In genomic region chr3:67369407-67370079, GRCm38 (mm10) we compare ENCODE assay signal across 28 mouse cellular contexts. TPM values are rescaled to one million over a fixed set of nuclear protein-coding genes. Genes with fewer than 3 reads are reported as not detected.
DNase-seq lines count a peak whose midpoint lies in the region; ATAC-seq and TF ChIP-seq lines count a peak whose summit lies in the region.
"Had no signal": no experiment of that assay in that cellular context is flagged by ENCODE, and none has a peak within 500 bp of the region (broad histone marks: within the 10 kb centered on the region; RNA-seq: fewer than 3 reads in every experiment).

No protein-coding gene starts in this region.

- no peak for TF ChIP-seq EP300 in MEL (IDR thresholded peaks at IDR 0.05; ENCODE audit: low read depth in 1 of 2, low read length in 2 of 2)

- intact Hi-C loops in heart, postnatal 14 days (cut with DNase I), result loop anchor here (5.0 kb wide), 2 partner anchors 68 to 213 kb away; partner anchors contain the start of gene Mfsd1

- peaks cover 0 to 4% of the 10 kb centered on the region in 2 experiments for H3K27me3 ChIP-seq in MEL (ENCODE audit: control insufficient read depth in 1 of 2, insufficient read depth in 2 of 2, low read length in 2 of 2)
- H3K27me3 ChIP-seq in forebrain, embryonic 15.5 days, result peaks cover 18% of the 10 kb centered on the region

- DNase-seq in heart, adult 18-20 months, result peak; percentile 33 to 45
- no peak for DNase-seq in heart, postnatal 14 days
- DNase-seq in layer of hippocampus, adult 2 months (ENCODE audit: low spot score in 2 of 2), result no peak
- DNase-seq in layer of hippocampus, adult 8-10 months (ENCODE audit: low spot score in 2 of 2), result no peak
- peak; percentile 32 for DNase-seq in MEL (ENCODE audit: low read depth, low spot score)
- peak; percentile 39 for DNase-seq in induced T-regulatory cell, adult 2 months (ENCODE audit: low read depth)
- DNase-seq: cerebellum, adult 8-10 months; gastrocnemius, postnatal 36 days; kidney, adult 11 months; kidney, postnatal 25 days; thymus, postnatal 14 days had no signal

- ATAC-seq in forebrain, embryonic 15.5 days (replicated peaks), result no peak
- ATAC-seq in activated CD4-positive, CD25-positive, alpha-beta regulatory T cell, adult 4 months, result no peak

- H3K36me3 ChIP-seq in MEL (ENCODE audit: control insufficient read depth in 1 of 2, insufficient read depth in 2 of 2, low read length in 2 of 2), result peaks cover 0 to 5% of the 10 kb centered on the region in 2 experiments; a peak in 2 of 4 replicates
- no peaks in the 10 kb centered on the region for H3K36me3 ChIP-seq in forebrain, embryonic 15.5 days
- H3K36me3 ChIP-seq: forebrain, embryonic 10.5 days; hindbrain, embryonic 13.5 days had no signal

- no peak for TF ChIP-seq POLR2A in MEL (IDR thresholded peaks at IDR 0.05; ENCODE audit: control insufficient read depth in 1 of 2, insufficient read depth in 1 of 2, low read depth in 1 of 2, low read length in 2 of 2, poor library complexity in 1 of 2)

- no peak overlapping the region for H3K4me3 ChIP-seq in layer of hippocampus, adult 2 months
- no peak overlapping the region for H3K4me3 ChIP-seq in MEL (ENCODE audit: control insufficient read depth in 1 of 2, insufficient read depth in 1 of 2, low read depth in 2 of 2, low read length in 2 of 2)
- H3K4me3 ChIP-seq in forebrain, embryonic 15.5 days, result no peak overlapping the region
- H3K4me3 ChIP-seq: forebrain, embryonic 10.5 days; hindbrain, embryonic 13.5 days; myocyte had no signal

- no peaks in the 10 kb centered on the region for H3K79me2 ChIP-seq in MEL (ENCODE audit: control insufficient read depth, insufficient read depth, low read length, poor library complexity)

- H3K9me3 ChIP-seq in MEL (replicated peaks; ENCODE audit: insufficient read depth, low read length), result no peaks in the 10 kb centered on the region
- H3K9me3 ChIP-seq in forebrain, embryonic 15.5 days, result no peaks in the 10 kb centered on the region
- H3K9me3 ChIP-seq: forebrain, embryonic 10.5 days; hindbrain, embryonic 13.5 days had no signal

- TF ChIP-seq CTCF in layer of hippocampus, adult 2 months (conservative IDR thresholded peaks at IDR 0.05), result peak; percentile 26; the same call in 1 of the 2 replicates
- peak in 1 of 3 experiments; percentile 19; a peak in 1 of 6 replicates for TF ChIP-seq CTCF in MEL (IDR thresholded peaks at IDR 0.05 in 2 of 3, conservative IDR thresholded peaks at IDR 0.05 in 1 of 3; ENCODE audit: control insufficient read depth in 1 of 3, insufficient read depth in 1 of 3, low read depth in 2 of 3, low read length in 3 of 3, poor library complexity in 1 of 3, severe bottlenecking in 1 of 3)

- TF ChIP-seq RAD21 in MEL (IDR thresholded peaks at IDR 0.05; ENCODE audit: low read depth, low read length), result no peak

- H3K4me2 ChIP-seq in forebrain, embryonic 15.5 days (replicated peaks), result no peak overlapping the region
- H3K4me2 ChIP-seq: hindbrain, embryonic 13.5 days; liver, embryonic 11.5 days had no signal

- WGBS in forebrain, embryonic 15.5 days, result 79% methylated on average over 5 of the region's 5 CpGs

- H3K9ac ChIP-seq in MEL (ENCODE audit: control insufficient read depth, low read depth, low read length, poor library complexity, severe bottlenecking), result no peak overlapping the region
- H3K9ac ChIP-seq in forebrain, embryonic 15.5 days (replicated peaks), result no peak overlapping the region
- H3K9ac ChIP-seq: hindbrain, embryonic 13.5 days had no signal

- H3K4me1 ChIP-seq in MEL (ENCODE audit: control insufficient read depth in 1 of 2, insufficient read depth in 2 of 2, low read length in 2 of 2), result 0 out of 4 replicates have a peak, but pooled peaks cover 0 to 2% of the 10 kb centered on the region in 2 experiments
- H3K4me1 ChIP-seq in forebrain, embryonic 15.5 days, result 0 out of 2 replicates have a peak, but pooled peaks cover 3% of the 10 kb centered on the region

- H3K27ac ChIP-seq in layer of hippocampus, adult 2 months, result no peak overlapping the region
- H3K27ac ChIP-seq in MEL (ENCODE audit: control insufficient read depth, low read depth, low read length), result no peak overlapping the region
- no peak overlapping the region for H3K27ac ChIP-seq in forebrain, embryonic 15.5 days (replicated peaks)
- H3K27ac ChIP-seq: forebrain, embryonic 10.5 days; hindbrain, embryonic 13.5 days; stomach, postnatal 0 days had no signal

TF ChIP-seq in MEL, 35 proteins besides CTCF, POLR2A, EP300 and RAD21:
- TF ChIP-seq USF2 (IDR thresholded peaks at IDR 0.05; ENCODE audit: borderline replicate concordance in 1 of 2, insufficient read depth in 1 of 2, low read depth in 1 of 2, low read length in 2 of 2) (no peak), TBP (IDR thresholded peaks at IDR 0.05; ENCODE audit: low read depth, low read length) (no peak), USF1 (IDR thresholded peaks at IDR 0.05; ENCODE audit: low read depth, low read length) (no peak), CHD1 (IDR thresholded peaks at IDR 0.05; ENCODE audit: low read depth, low read length) (no peak), KAT2A (conservative IDR thresholded peaks at IDR 0.05; ENCODE audit: low read depth, low read length) (no peak), BHLHE40 (IDR thresholded peaks at IDR 0.05; ENCODE audit: borderline replicate concordance, low read depth, low read length) (no peak), MYC (IDR thresholded peaks at IDR 0.05; ENCODE audit: low read depth, low read length) (no peak), MAX (IDR thresholded peaks at IDR 0.05; ENCODE audit: low read length) (no peak), SMC3 (IDR thresholded peaks at IDR 0.05; ENCODE audit: low read depth, low read length) (no peak), GATA1 (IDR thresholded peaks at IDR 0.05; ENCODE audit: low read depth, low read length) (no peak), ELF1 (IDR thresholded peaks at IDR 0.05; ENCODE audit: low read depth, low read length) (no peak), CHD2 (IDR thresholded peaks at IDR 0.05; ENCODE audit: low read length) (no peak), ZC3H11A (IDR thresholded peaks at IDR 0.05; ENCODE audit: low read depth, low read length) (no peak), MAZ (IDR thresholded peaks at IDR 0.05; ENCODE audit: low read depth, low read length) (no peak), JUND (IDR thresholded peaks at IDR 0.05; ENCODE audit: low read depth, low read length) (no peak)
TF ChIP-seq in MEL: peak in this region for 0.

RNA-seq across cellular contexts. Expression of gene Mlf1, which starts 4.4 kb away (rescaled TPM):
- 100 to 1,000 TPM; 166 to 180 TPM for total RNA-seq in heart, adult 18-20 months (2021)
- total RNA-seq in heart, postnatal 14 days (2021), result 100 to 1,000 TPM; 334 to 382 TPM
- 1 to 10 TPM; 1.1 to 1.3 TPM for total RNA-seq in layer of hippocampus, adult 2 months (2021)
- total RNA-seq in layer of hippocampus, adult 8-10 months (2022), result 1 to 10 TPM in 1 of 4 experiments, under 1 TPM in 3; 0.58 to 1.1 (median 0.88) TPM
- 7.8 and 8.1 TPM in 2 replicates for total RNA-seq in MEL (2012; rRNA removed)
- 1 to 10 TPM in 1 of 2 experiments, not detected in 1; 6.9 TPM for polyA plus RNA-seq in MEL (2012; ENCODE audit: insufficient read depth in 1 of 2, insufficient read length in 2 of 2, low read depth in 1 of 2, low replicate concordance in 2 of 2, missing spikeins in 1 of 2)
- 13.7 and 19.7 TPM in 2 replicates for polyA plus RNA-seq in forebrain, embryonic 15.5 days (2015; fragmentation: Nextera tagmentation; extraction: Ambion mirVana)
- 1 to 10 TPM; 2.0 to 2.7 TPM for polyA plus RNA-seq in activated CD4-positive, CD25-positive, alpha-beta regulatory T cell, adult 4 months (2017; shearing (Covaris generic))
- total RNA-seq: neutrophil, adult 5-6 weeks had no signal
- polyA plus RNA-seq: spleen, adult 2 months had no signal

RNA-seq across cellular contexts. Expression of gene Gm17402, which starts 5.4 kb away (rescaled TPM):
- total RNA-seq in heart, adult 18-20 months (2021), result not detected
- not detected for total RNA-seq in heart, postnatal 14 days (2021)
- total RNA-seq in layer of hippocampus, adult 2 months (2021), result not detected
- not detected for total RNA-seq in layer of hippocampus, adult 8-10 months (2022)
- total RNA-seq in MEL (2012; rRNA removed), result not detected in 2 replicates
- not detected for polyA plus RNA-seq in MEL (2012; ENCODE audit: insufficient read depth in 1 of 2, insufficient read length in 2 of 2, low read depth in 1 of 2, low replicate concordance in 2 of 2, missing spikeins in 1 of 2)
- polyA plus RNA-seq in forebrain, embryonic 15.5 days (2015; fragmentation: Nextera tagmentation; extraction: Ambion mirVana), result not detected in 2 replicates
- not detected for polyA plus RNA-seq in activated CD4-positive, CD25-positive, alpha-beta regulatory T cell, adult 4 months (2017; shearing (Covaris generic))
- total RNA-seq: adrenal gland, adult 18-20 months; gastrocnemius, postnatal 36 days; layer of hippocampus, postnatal 14 days; left cerebral cortex, postnatal 36 days; megakaryocyte, adult 5-6 weeks; neutrophil, adult 5-6 weeks had no signal
- polyA plus RNA-seq: brain, embryonic 14.5 days; embryonic facial prominence, embryonic 14.5 days; forebrain, embryonic 10.5 days; frontal cortex, adult 2 months; hindbrain, embryonic 13.5 days; liver, embryonic 11.5 days; lung, embryonic 16.5 days; myocyte; spleen, adult 2 months; stomach, postnatal 0 days had no signal

Comparison
In these comparisons a context has a peak if more than half of its experiments do, and no peak if none do; other contexts are left out.
1. DNase-seq: peak in heart, adult 18-20 months (2 of 2), MEL (single experiment) and induced T-regulatory cell, adult 2 months (single experiment); none in heart, postnatal 14 days (0 of 2), layer of hippocampus, adult 2 months (0 of 2) and layer of hippocampus, adult 8-10 months (0 of 2).
2. RNA of gene Mlf1, which starts 4.4 kb away (total RNA-seq): 334 to 382 TPM in heart, postnatal 14 days and 166 to 180 TPM in heart, adult 18-20 months; 7.8 to 8.1 TPM in MEL, 1.1 to 1.3 TPM in layer of hippocampus, adult 2 months and 0.58 to 1.1 TPM in layer of hippocampus, adult 8-10 months; every median in the first group is over 10 times any median in the second.